Mouse (Mus musculus) midbrain, embryonic 15.5 days (tissue): Measurements from ENCODE around the gene Ramp1. TPM values are rescaled to one million over a fixed set of nuclear protein-coding genes. Genes with fewer than 3 reads are reported as not detected.

Experiments
- ATAC-seq: fragments of 200-750 bp; cut with Nextera tagmentation; replicated peaks from 2 replicates; pipeline ENCODE4 v1.8.0; 2017; ENCODE audit warnings: moderate TSS enrichment
- H3K27ac ChIP-seq: fragments of 300-500 bp; sonication (generic); 2 replicates; pipeline ENCODE4 v1.5.1; 2015; ENCODE audit warnings: mild to moderate bottlenecking, inconsistent platforms
- H3K27me3 ChIP-seq: fragments of 300-500 bp; sonication (generic); replicated peaks from 2 replicates; pipeline ENCODE4 v1.6.1; 2015; ENCODE audit warnings: inconsistent platforms
- H3K36me3 ChIP-seq: fragments of 300-500 bp; sonication (generic); replicated peaks from 2 replicates; pipeline ENCODE4 v1.6.1; 2015; ENCODE audit warnings: inconsistent platforms
- H3K4me1 ChIP-seq: fragments of 300-500 bp; sonication (generic); 2 replicates; pipeline ENCODE4 v1.6.1; 2015; ENCODE audit warnings: inconsistent platforms
- H3K4me2 ChIP-seq: fragments of 300-500 bp; sonication (generic); 2 replicates; pipeline ENCODE4 v1.6.1; 2015; ENCODE audit warnings: inconsistent platforms, mild to moderate bottlenecking, moderate library complexity
- H3K4me3 ChIP-seq: fragments of 300-500 bp; sonication (generic); 2 replicates; pipeline ENCODE4 v1.5.1; 2015; ENCODE audit warnings: mild to moderate bottlenecking, inconsistent platforms
- H3K9ac ChIP-seq: fragments of 300-500 bp; sonication (generic); 2 replicates; pipeline ENCODE4 v1.6.1; 2015; ENCODE audit warnings: mild to moderate bottlenecking, inconsistent platforms
- H3K9me3 ChIP-seq: fragments of 300-500 bp; sonication (generic); 2 replicates; pipeline ENCODE4 v1.6.1; 2016; ENCODE audit warnings: inconsistent platforms
- WGBS: fragments of 180-500 bp; shearing (Covaris S2); methylation state at CpG from one replicate; pipeline ENCODE4 v1.1.7; 2015; ENCODE audit warnings: mixed read lengths; 5-methylcytosine and 5-hydroxymethylcytosine counted together
- polyA plus RNA-seq: library from polyadenylated mRNA; unstranded; fragments of >200 nt; fragmentation: Nextera tagmentation; extraction: Ambion mirVana; gene quantifications from 2 replicates; pipeline ENCODE4 v1.2.1, GENCODE M21; 2015

Gene Ramp1
- polyA plus RNA-seq, 1 experiment from 2014 or later = 5.4 TPM

GRCm38 (mm10) chr1:91249564-91250414, 70.2 kb downstream of the Ramp1 start, which contains the start of gene Ube2f:
Gene Ube2f (plus strand): TSS chr1:91250304.
- H3K36me3 ChIP-seq = 0 out of 2 replicates have a peak, but pooled peaks cover 2% of the 10 kb centered on the region
- no peaks in the 10 kb centered on the region for H3K9me3 ChIP-seq
- H3K4me1 ChIP-seq = peaks cover 28% of the 10 kb centered on the region
- WGBS = under 1% methylated on average over 43 of the region's 43 CpGs
- H3K27me3 ChIP-seq = no peaks in the 10 kb centered on the region
- peak within 1 kb of the TSS; percentile 88 for H3K27ac ChIP-seq
- H3K4me3 ChIP-seq = peak within 1 kb of the TSS; percentile 72
- H3K4me2 ChIP-seq = peak within 1 kb of the TSS; percentile 89
- peak within 1 kb of the TSS; percentile 94 for H3K9ac ChIP-seq
- ATAC-seq = peak; percentile 99

GRCm38 (mm10) chr1:91250415-91251147, 71.0 kb downstream of the Ramp1 start:
- ATAC-seq = peak; percentile 12
- 0 out of 2 replicates have a peak, but pooled peaks cover 2% of the 10 kb centered on the region for H3K36me3 ChIP-seq
- peak overlapping the region; percentile 89 for H3K4me2 ChIP-seq

GRCm38 (mm10) chr1:91251148-91251650, 71.6 kb downstream of the Ramp1 start:
- WGBS = 52% methylated on average over 5 of the region's 5 CpGs
- H3K4me2 ChIP-seq = peak overlapping the region; percentile 89
- ATAC-seq = no peak
- H3K27me3 ChIP-seq = no peaks in the 10 kb centered on the region
- H3K9me3 ChIP-seq = no peaks in the 10 kb centered on the region
- peak overlapping the region; percentile 72 for H3K4me3 ChIP-seq
- H3K36me3 ChIP-seq = 0 out of 2 replicates have a peak, but pooled peaks cover 2% of the 10 kb centered on the region
- peak overlapping the region; percentile 94 for H3K9ac ChIP-seq
- no peak overlapping the region for H3K27ac ChIP-seq
- H3K4me1 ChIP-seq = peaks cover 28% of the 10 kb centered on the region

More at GRCm38 (mm10) chr1:91250415-91251147, 71.0 kb downstream of the Ramp1 start:
- no peaks in the 10 kb centered on the region for H3K9me3 ChIP-seq
- peak overlapping the region; percentile 72 for H3K4me3 ChIP-seq
- H3K27me3 ChIP-seq = no peaks in the 10 kb centered on the region
- peak overlapping the region; percentile 88 for H3K27ac ChIP-seq
- WGBS = under 1% methylated on average over 59 of the region's 70 CpGs
- H3K9ac ChIP-seq = peak overlapping the region; percentile 94
- peaks cover 28% of the 10 kb centered on the region for H3K4me1 ChIP-seq

GRCm38 (mm10) chr1:91251927-91252326, 72.3 kb downstream of the Ramp1 start:
- no peak for ATAC-seq
- no peak overlapping the region for H3K27ac ChIP-seq
- no peaks in the 10 kb centered on the region for H3K27me3 ChIP-seq
- WGBS = 68% methylated on average over 8 of the region's 8 CpGs
- H3K4me3 ChIP-seq = no peak overlapping the region; the same call in 1 of the 2 replicates
- peak overlapping the region; percentile 89; the same call in 1 of the 2 replicates for H3K4me2 ChIP-seq
- H3K36me3 ChIP-seq = 0 out of 2 replicates have a peak, but pooled peaks cover 2% of the 10 kb centered on the region
- H3K9ac ChIP-seq = peak overlapping the region; percentile 6; the same call in 1 of the 2 replicates
- no peaks in the 10 kb centered on the region for H3K9me3 ChIP-seq
- H3K4me1 ChIP-seq = peaks cover 28% of the 10 kb centered on the region

- ATAC-seq = no peak
- Histone ChIP-seq H3K36me3 (0 out of 2 replicates have a peak, but pooled peaks cover 2% of the 10 kb centered on the region), H3K9ac (no peak overlapping the region), H3K4me2 (no peak overlapping the region), H3K27ac (no peak overlapping the region), H3K27me3 (no peaks in the 10 kb centered on the region), H3K4me3 (no peak overlapping the region), H3K9me3 (no peaks in the 10 kb centered on the region), H3K4me1 (0 out of 2 replicates have a peak, but pooled peaks cover 5% of the 10 kb centered on the region)
Measured at GRCm38 (mm10) chr1:91257918-91258317, 78.3 kb downstream of the Ramp1 start.

GRCm38 (mm10) chr1:91259794-91260193, 80.2 kb downstream of the Ramp1 start:
- ATAC-seq = no peak
- WGBS = 92% methylated on average over 5 of the region's 5 CpGs

GRCm38 (mm10) chr1:91262508-91262907, 82.9 kb downstream of the Ramp1 start:
- WGBS = 94% methylated on average over 7 of the region's 7 CpGs
- no peak overlapping the region for H3K4me3 ChIP-seq
- no peaks in the 10 kb centered on the region for H3K27me3 ChIP-seq
- H3K9ac ChIP-seq = no peak overlapping the region
- ATAC-seq = no peak
- H3K4me2 ChIP-seq = no peak overlapping the region
- no peaks in the 10 kb centered on the region for H3K9me3 ChIP-seq
- H3K36me3 ChIP-seq = 0 out of 2 replicates have a peak, but pooled peaks cover 2% of the 10 kb centered on the region
- no peaks in the 10 kb centered on the region for H3K4me1 ChIP-seq
- no peak overlapping the region for H3K27ac ChIP-seq

More at GRCm38 (mm10) chr1:91259794-91260193, 80.2 kb downstream of the Ramp1 start:
- H3K27me3 ChIP-seq = no peaks in the 10 kb centered on the region
- no peak overlapping the region for H3K4me3 ChIP-seq
- H3K9ac ChIP-seq = no peak overlapping the region
- H3K4me2 ChIP-seq = no peak overlapping the region
- H3K4me1 ChIP-seq = no peaks in the 10 kb centered on the region
- H3K9me3 ChIP-seq = no peaks in the 10 kb centered on the region
- H3K27ac ChIP-seq = no peak overlapping the region
- H3K36me3 ChIP-seq = no peaks in the 10 kb centered on the region

GRCm38 (mm10) chr1:91272260-91272659, 92.6 kb downstream of the Ramp1 start:
- Histone ChIP-seq H3K36me3 (peaks cover 3% of the 10 kb centered on the region; the same call in 1 of the 2 replicates), H3K4me1 (no peaks in the 10 kb centered on the region), H3K27ac (no peak overlapping the region), H3K4me3 (no peak overlapping the region), H3K9ac (no peak overlapping the region), H3K27me3 (no peaks in the 10 kb centered on the region), H3K9me3 (no peaks in the 10 kb centered on the region), H3K4me2 (no peak overlapping the region)
- 85% methylated on average over 2 of the region's 2 CpGs for WGBS
- no peak for ATAC-seq

Other genes starting within 250 kb of the Ramp1 start
- not detected in 2 replicates for gene Prlh, start 226.7 kb upstream of the Ramp1 start, polyA plus RNA-seq
- gene Rab17, start 210.2 kb upstream of the Ramp1 start, polyA plus RNA-seq = 0.18 TPM in 1 of 2 replicates, not detected in the other
- gene Lrrfip1, start 181.1 kb upstream of the Ramp1 start, polyA plus RNA-seq = 34.3 and 38.0 TPM in 2 replicates
- 0.15 and 0.18 TPM in 2 replicates for gene Rbm44, start 34.7 kb upstream of the Ramp1 start, polyA plus RNA-seq
- 58.5 and 60.4 TPM in 2 replicates for gene Ube2f, start 70.5 kb downstream of the Ramp1 start, polyA plus RNA-seq
- gene Scly, start 118.5 kb downstream of the Ramp1 start, polyA plus RNA-seq = 12.6 and 12.7 TPM in 2 replicates
- gene Espnl, start 142.3 kb downstream of the Ramp1 start, polyA plus RNA-seq = 0.08 and 0.13 TPM in 2 replicates
- 0.09 and 0.10 TPM in 2 replicates for gene Klhl30, start 171.2 kb downstream of the Ramp1 start, polyA plus RNA-seq
- gene Erfe, start 186.6 kb downstream of the Ramp1 start, polyA plus RNA-seq = 0.27 and 0.56 TPM in 2 replicates
- 150 and 152 TPM in 2 replicates for gene Ilkap, start 219.0 kb downstream of the Ramp1 start, polyA plus RNA-seq
- gene Hes6, start 234.2 kb downstream of the Ramp1 start, polyA plus RNA-seq = 192 and 212 TPM in 2 replicates